28 mouse cellular contexts compared by ENCODE assay signal in genomic region chr3:144677751-144678150, GRCm38 (mm10).
"Had no signal": no experiment of that assay in that cellular context is flagged by ENCODE, and none has a peak within 500 bp of the region (broad histone marks: within the 10 kb centered on the region; RNA-seq: fewer than 3 reads in every experiment).

No protein-coding gene starts in this region.

- H3K4me2 ChIP-seq: embryonic facial prominence, embryonic 12.5 days; embryonic facial prominence, embryonic 13.5 days; embryonic facial prominence, embryonic 15.5 days; forebrain, embryonic 12.5 days; forebrain, embryonic 13.5 days; forebrain, embryonic 15.5 days had no signal

- H3K9me3 ChIP-seq: embryonic facial prominence, embryonic 10.5 days; embryonic facial prominence, embryonic 12.5 days; embryonic facial prominence, embryonic 13.5 days; embryonic facial prominence, embryonic 15.5 days; forebrain, embryonic 10.5 days; forebrain, embryonic 12.5 days; forebrain, embryonic 13.5 days; forebrain, embryonic 15.5 days had no signal

- H3K9ac ChIP-seq: embryonic facial prominence, embryonic 12.5 days; embryonic facial prominence, embryonic 13.5 days; embryonic facial prominence, embryonic 15.5 days; forebrain, embryonic 12.5 days; forebrain, embryonic 13.5 days; forebrain, embryonic 15.5 days; forebrain, postnatal 0 days had no signal

- DNase-seq: cerebellum, adult 18-20 months; cerebellum, adult 2 months; cerebellum, adult 8-10 months; cerebellum, adult 9-10 months; cerebellum, adult 9-11 months; cerebellum, postnatal 10 days; cerebellum, postnatal 14 days; cerebellum, postnatal 25 days; cerebellum, postnatal 36 days; embryo, embryonic 11 days; forebrain, postnatal 0 days; gastrocnemius, adult 2 months; gastrocnemius, postnatal 10 days; gastrocnemius, postnatal 14 days; gastrocnemius, postnatal 25 days; gastrocnemius, postnatal 36 days; heart, adult 18-20 months had no signal

- H3K27ac ChIP-seq: embryonic facial prominence, embryonic 10.5 days; embryonic facial prominence, embryonic 12.5 days; embryonic facial prominence, embryonic 13.5 days; embryonic facial prominence, embryonic 15.5 days; forebrain, embryonic 10.5 days; forebrain, embryonic 12.5 days; forebrain, embryonic 13.5 days; forebrain, embryonic 15.5 days; gastrocnemius, adult 2 months had no signal

- H3K27me3 ChIP-seq: embryonic facial prominence, embryonic 12.5 days; embryonic facial prominence, embryonic 15.5 days; forebrain, embryonic 12.5 days; forebrain, embryonic 13.5 days; forebrain, embryonic 15.5 days had no signal

- H3K4me1 ChIP-seq: embryonic facial prominence, embryonic 10.5 days; embryonic facial prominence, embryonic 12.5 days; embryonic facial prominence, embryonic 13.5 days; embryonic facial prominence, embryonic 15.5 days; forebrain, embryonic 12.5 days; forebrain, embryonic 13.5 days; forebrain, embryonic 15.5 days had no signal

- H3K36me3 ChIP-seq: embryonic facial prominence, embryonic 10.5 days; embryonic facial prominence, embryonic 12.5 days; embryonic facial prominence, embryonic 13.5 days; embryonic facial prominence, embryonic 15.5 days; forebrain, embryonic 10.5 days; forebrain, embryonic 12.5 days; forebrain, embryonic 15.5 days had no signal

- H3K4me3 ChIP-seq: embryonic facial prominence, embryonic 10.5 days; embryonic facial prominence, embryonic 12.5 days; embryonic facial prominence, embryonic 13.5 days; embryonic facial prominence, embryonic 15.5 days; erythroblast, embryonic 14.5 days; forebrain, embryonic 10.5 days; forebrain, embryonic 12.5 days; forebrain, embryonic 13.5 days; forebrain, embryonic 15.5 days; gastrocnemius, adult 2 months had no signal

- ATAC-seq: forebrain, embryonic 13.5 days; forebrain, embryonic 14.5 days; forebrain, embryonic 15.5 days; forebrain, embryonic 16.5 days; forebrain, postnatal 0 days had no signal
